Mouse (Mus musculus) kidney, adult 18-20 months (tissue): ENCODE results near the gene Lrfn2.
A peak's percentile ranks its signal among the peaks of the same experiment; 100 is the strongest.

Experiments
- DNase-seq: peaks from one replicate; pipeline ENCODE4 v3.0.0; 2021

Lrfn2 gene

GRCm38 (mm10) chr17:48931621-48932405 is at the start of gene Lrfn2:
Gene Lrfn2, plus strand, starts transcription at chr17:48932379.
- peak; percentile 86 for DNase-seq

GRCm38 (mm10) chr17:48887472-48888385 is 44.5 kb upstream of the Lrfn2 start:
- no peak for DNase-seq

DNA sequence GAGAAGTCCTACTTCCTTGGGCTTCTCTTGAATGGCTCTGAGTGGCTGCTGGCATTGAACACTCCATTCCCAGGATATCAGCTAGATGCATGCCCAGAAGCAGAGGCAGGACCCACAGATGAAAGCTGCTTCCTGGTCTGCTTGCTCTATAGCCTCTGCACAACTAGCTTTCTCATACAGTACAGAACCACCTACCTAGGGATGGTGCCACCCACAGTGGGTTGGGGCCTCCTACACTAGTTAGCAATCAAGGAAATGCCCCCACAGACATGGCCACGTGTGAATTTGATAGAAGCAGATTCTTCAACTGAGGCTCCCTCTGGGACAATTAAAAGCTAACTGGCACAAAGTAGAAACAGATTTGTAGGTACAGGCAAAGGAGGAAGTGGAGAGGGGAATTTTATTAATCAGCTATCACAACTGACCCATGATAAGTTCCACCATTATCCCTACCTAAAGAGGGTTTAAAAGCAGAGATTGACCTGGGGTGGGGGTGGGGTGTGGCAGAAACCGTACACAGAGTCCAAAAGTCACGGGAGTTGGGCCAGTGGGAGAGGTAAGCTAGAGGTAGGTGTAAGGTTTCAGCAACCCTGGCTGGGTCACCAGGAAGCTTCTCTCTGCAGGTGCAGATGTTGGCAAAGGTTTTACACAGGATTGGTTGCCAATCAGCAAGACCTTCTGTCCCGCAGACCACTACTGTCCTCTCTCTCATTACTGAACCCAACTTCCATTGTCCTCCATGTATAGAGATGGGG is 26.7 kb upstream of the Lrfn2 start:
- DNase-seq, result no peak

- no peak for DNase-seq
Observed at GRCm38 (mm10) chr17:48913437-48913836, 18.7 kb upstream of the Lrfn2 start.

DNA sequence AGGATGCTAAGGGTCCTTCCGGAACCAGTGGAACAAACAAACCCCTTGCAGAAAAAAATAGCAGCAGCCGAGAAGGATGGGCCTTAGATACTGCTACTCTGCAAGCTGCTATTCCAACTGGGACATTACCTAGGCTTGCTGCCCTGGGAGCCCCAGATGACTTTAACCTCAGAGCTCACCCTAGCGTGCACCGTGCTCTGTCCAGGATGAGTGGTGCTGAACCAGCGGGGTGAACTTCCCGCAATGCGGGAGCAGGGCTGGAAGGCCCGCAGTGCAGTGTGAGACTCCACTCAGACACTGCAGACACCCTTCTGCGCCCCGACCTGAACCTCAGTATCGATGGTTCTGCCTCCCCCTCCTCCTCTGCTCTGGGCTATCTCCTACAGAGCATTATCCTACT is 14.8 kb upstream of the Lrfn2 start:
- no peak for DNase-seq

- DNase-seq, result no peak
Observed at GRCm38 (mm10) chr17:48918458-48918857, 13.7 kb upstream of the Lrfn2 start.

DNA sequence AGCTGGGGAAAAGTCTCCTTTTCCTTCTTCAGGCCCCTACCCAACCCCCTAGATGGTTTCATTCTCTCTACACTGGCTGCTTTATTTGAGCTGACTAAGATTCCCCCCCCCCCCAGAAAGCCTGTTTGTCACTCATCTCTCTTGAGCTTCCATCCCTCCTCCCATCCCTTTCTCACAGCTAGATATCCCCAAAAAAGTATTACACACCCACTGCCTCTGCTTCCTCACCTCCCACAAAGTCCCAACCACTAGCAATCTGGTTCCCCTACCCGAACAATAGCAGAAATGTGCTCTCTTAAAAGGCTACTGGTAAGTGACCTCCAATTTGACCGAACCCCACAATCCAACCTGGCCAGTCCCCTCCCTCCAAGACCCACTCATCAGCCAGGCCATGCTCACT is 9.3 kb upstream of the Lrfn2 start:
- no peak for DNase-seq

DNA sequence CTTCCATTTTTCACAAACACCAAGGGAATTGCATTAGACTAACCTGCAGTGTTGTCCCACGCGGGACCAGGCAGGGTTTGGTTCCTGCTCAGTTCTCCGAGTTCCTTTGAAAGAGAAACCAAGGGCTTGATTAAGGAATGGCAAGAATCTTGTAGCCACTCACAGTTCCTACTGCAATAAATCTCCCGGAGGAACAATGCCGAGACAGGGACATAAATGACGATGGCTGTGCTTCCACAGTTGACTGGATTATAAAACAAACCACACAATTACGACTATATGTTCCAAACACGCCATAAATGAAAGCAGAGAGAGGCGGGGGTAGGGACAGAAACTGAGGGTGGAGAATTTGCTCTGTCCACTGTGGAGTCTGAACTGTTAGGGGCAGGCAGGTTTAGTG is 6.8 kb upstream of the Lrfn2 start:
- no peak for DNase-seq

- DNase-seq, result no peak
Observed at GRCm38 (mm10) chr17:48930994-48931393, 1.2 kb upstream of the Lrfn2 start.

DNA sequence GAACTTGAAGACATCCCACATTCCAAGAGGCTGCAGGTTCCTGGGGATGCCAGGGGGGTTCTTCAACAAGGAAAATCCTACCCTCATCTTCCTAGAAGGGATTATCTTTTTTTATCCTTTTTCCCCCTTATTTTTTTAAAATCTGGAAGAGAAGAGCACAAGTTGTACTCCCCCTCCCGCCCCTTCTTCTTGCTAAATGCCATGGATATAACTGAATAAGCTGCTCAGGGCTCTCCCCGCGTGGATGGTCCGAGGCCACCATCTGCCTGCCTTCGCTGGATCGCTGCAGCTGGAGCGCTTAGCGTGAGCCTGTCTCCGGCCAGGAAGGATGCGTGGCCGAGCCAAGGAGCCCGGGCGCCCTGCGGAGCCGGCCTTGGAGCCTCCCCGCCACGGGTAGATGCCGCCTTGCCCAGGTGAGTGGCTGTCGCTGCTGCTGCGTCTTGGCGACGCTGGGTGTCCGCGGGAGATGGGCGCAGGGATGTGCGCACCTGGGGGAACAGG is 277 bp downstream of the Lrfn2 start:
- DNase-seq, result no peak

GRCm38 (mm10) chr17:48932916-48933315 is 737 bp downstream of the Lrfn2 start:
- DNase-seq, result no peak

- DNase-seq, result no peak
Observed at GRCm38 (mm10) chr17:48935201-48935600, 3.0 kb downstream of the Lrfn2 start.

GRCm38 (mm10) chr17:48936445-48937141 is 4.4 kb downstream of the Lrfn2 start:
- DNase-seq, result no peak

- DNase-seq, result peak; percentile 55
Observed at GRCm38 (mm10) chr17:48938711-48939220, 6.6 kb downstream of the Lrfn2 start.

DNA sequence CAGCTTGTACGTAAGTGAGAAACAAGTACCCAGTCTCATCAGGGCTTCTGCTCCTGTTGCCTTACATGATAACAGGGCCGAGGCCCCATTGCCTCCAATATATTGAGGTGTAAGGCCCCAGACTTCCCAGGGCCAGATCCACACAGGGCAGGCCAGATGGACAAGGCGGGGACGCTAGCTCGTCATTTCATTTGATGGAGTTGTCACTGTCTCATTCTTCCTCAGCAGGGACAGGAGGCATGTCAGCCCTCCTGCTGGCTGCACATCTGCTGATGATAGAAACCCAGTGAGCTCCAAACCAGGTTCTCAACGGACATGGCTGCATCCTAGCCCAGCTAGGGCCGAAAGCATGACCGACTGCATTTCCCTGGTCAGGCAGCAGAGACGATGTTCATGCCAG is 14.1 kb downstream of the Lrfn2 start:
- DNase-seq, result no peak

GRCm38 (mm10) chr17:48946765-48947164 is 14.6 kb downstream of the Lrfn2 start:
- no peak for DNase-seq

GRCm38 (mm10) chr17:48951250-48951649 is 19.1 kb downstream of the Lrfn2 start:
- no peak for DNase-seq

- DNase-seq, result no peak
Observed at GRCm38 (mm10) chr17:48956033-48956631, 24.0 kb downstream of the Lrfn2 start.

GRCm38 (mm10) chr17:48960161-48960698 is 28.1 kb downstream of the Lrfn2 start:
- DNase-seq, result peak; percentile 32

DNA sequence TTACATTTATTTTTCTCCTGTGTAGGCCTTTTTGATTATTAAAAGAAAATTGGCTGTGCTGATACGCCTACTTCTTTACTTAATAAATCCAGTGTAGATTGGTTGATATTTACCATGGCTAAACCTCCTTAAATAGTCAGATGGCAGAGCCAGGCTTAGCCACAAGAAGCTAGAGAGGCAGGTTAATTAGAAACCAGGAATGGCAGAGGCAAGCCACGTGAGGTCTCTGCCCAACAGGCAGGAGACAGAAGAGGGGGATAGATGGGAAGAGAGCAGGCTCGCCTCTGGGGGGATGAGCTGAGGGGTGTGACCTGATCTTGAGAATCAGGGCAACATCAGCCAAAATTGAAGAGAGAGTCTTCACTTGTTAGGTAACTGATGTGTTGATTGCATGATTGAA is 30.5 kb downstream of the Lrfn2 start:
- peak; percentile 18 for DNase-seq

GRCm38 (mm10) chr17:48963740-48964139 is 31.6 kb downstream of the Lrfn2 start:
- DNase-seq, result no peak
